Mouse (Mus musculus): ENCODE measurements around the gene Fam43b.

DNA sequence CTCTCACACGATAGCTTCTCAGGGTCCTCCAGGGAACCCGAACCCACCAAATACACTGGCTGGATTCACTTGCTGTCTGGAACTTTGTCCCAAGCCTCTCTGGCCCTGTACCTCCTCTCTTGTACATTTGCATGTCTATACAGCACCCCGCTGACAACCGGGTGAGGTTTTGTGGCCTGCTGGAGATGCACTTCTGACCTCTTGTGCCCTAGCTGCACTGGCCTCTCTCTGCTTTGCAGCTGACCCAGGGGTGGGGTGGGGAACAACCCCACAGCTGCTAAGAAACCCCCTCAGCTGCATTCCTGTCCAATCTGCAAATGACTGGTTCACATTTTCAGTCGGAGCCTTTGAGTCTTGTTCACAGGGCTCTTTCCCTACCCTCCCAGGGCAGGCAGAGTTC, 48.6 kb upstream of the Fam43b start:
- no peak for TF ChIP-seq CTCF (IDR thresholded peaks at IDR 0.05; ENCODE audit: control insufficient read depth, insufficient read depth, insufficient read length)
- TF ChIP-seq USF1 (IDR thresholded peaks at IDR 0.05; ENCODE audit: low read depth) = no peak
- TF ChIP-seq MYOG (IDR thresholded peaks at IDR 0.05; ENCODE audit: control insufficient read depth, extremely low read depth, insufficient read length) = no peak

Data from C2C12 (cell line).